Mouse (Mus musculus): ENCODE measurements at regions not wholly inside any gene's neighbourhood (a gene's known extent, or its start where the extent isn't known, plus 50 kb on each side); places are given as distances from the start of the nearest gene placed in this dataset.

- no peak for TF ChIP-seq CTCF (IDR thresholded peaks at IDR 0.05; ENCODE audit: insufficient read depth, low read length)
- TF ChIP-seq POLR2A (IDR thresholded peaks at IDR 0.05; ENCODE audit: borderline replicate concordance, extremely low read depth, low read depth, low read length) = no peak
Observed at GRCm38 (mm10) chr9:13988901-13989300, 161.4 kb downstream of the Fam76b start.
